Mouse (Mus musculus) forebrain, embryonic 15.5 days (tissue): ENCODE measurements around the gene Pgrmc1. TPM values are rescaled to one million over a fixed set of nuclear protein-coding genes. Genes with fewer than 3 reads are reported as not detected.

Experiments
- ATAC-seq: fragments of 200-750 bp; cut with Nextera tagmentation; replicated peaks from 2 replicates; pipeline ENCODE4 v1.8.0; 2017; ENCODE audit warnings: mild to moderate bottlenecking, moderate TSS enrichment, moderate library complexity
- H3K27ac ChIP-seq: fragments of 300-500 bp; sonication (generic); replicated peaks from 2 replicates; pipeline ENCODE4 v1.5.1; 2015; ENCODE audit warnings: mild to moderate bottlenecking, inconsistent platforms
- H3K27me3 ChIP-seq: fragments of 300-500 bp; sonication (generic); 2 replicates; pipeline ENCODE4 v1.6.1; 2015; ENCODE audit warnings: inconsistent platforms
- H3K36me3 ChIP-seq: fragments of 300-500 bp; sonication (generic); 2 replicates; pipeline ENCODE4 v1.6.1; 2015; ENCODE audit warnings: mild to moderate bottlenecking, inconsistent platforms
- H3K4me1 ChIP-seq: fragments of 300-500 bp; sonication (generic); 2 replicates; pipeline ENCODE4 v1.6.1; 2015; ENCODE audit warnings: inconsistent platforms
- H3K4me2 ChIP-seq: fragments of 300-500 bp; sonication (generic); replicated peaks from 2 replicates; pipeline ENCODE4 v1.6.1; 2015; ENCODE audit warnings: mild to moderate bottlenecking, inconsistent platforms
- H3K4me3 ChIP-seq: fragments of 300-500 bp; sonication (generic); 2 replicates; pipeline ENCODE4 v1.5.1; 2015; ENCODE audit warnings: mild to moderate bottlenecking, inconsistent platforms
- H3K9ac ChIP-seq: fragments of 300-500 bp; sonication (generic); replicated peaks from 2 replicates; pipeline ENCODE4 v1.6.1; 2015; ENCODE audit warnings: mild to moderate bottlenecking, inconsistent platforms
- H3K9me3 ChIP-seq: fragments of 300-500 bp; sonication (generic); 2 replicates; pipeline ENCODE4 v1.6.1; 2016; ENCODE audit warnings: inconsistent platforms
- WGBS: fragments of 180-500 bp; shearing (Covaris S2); methylation state at CpG from one replicate; pipeline ENCODE4 v1.1.7; 2015; ENCODE audit warnings: mixed read lengths; 5-methylcytosine and 5-hydroxymethylcytosine counted together
- polyA plus RNA-seq: library from polyadenylated mRNA; unstranded; fragments of >200 nt; fragmentation: Nextera tagmentation; extraction: Ambion mirVana; gene quantifications from 2 replicates; pipeline ENCODE4 v1.2.1, GENCODE M21; 2015

The Pgrmc1 gene
- polyA plus RNA-seq, 1 experiment from 2014 or later, result 528 TPM

DNA sequence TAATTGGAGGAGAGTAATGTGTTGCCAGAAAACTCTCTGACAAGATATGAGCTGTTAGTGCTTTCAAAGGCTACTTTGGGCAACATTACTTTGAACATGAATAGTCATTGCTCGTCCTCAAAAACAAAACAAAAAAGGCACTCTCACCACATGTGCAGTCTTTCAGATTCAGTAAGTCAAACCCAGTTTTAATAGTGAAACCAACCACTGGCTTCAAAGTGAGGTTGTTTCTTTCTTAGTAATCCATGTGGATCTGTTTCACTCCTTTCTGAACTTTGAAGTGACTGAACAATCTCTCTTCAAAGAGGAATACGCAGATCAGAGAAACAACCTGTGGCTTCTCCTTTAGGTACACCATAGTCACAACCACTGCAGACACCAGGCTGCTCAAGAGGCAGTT lies 11.1 kb downstream of the Pgrmc1 start:
- no peak for ATAC-seq
- Histone ChIP-seq H3K9me3 (no peaks in the 10 kb centered on the region), H3K27ac (no peak overlapping the region), H3K4me1 (no peaks in the 10 kb centered on the region), H3K27me3 (no peaks in the 10 kb centered on the region), H3K4me3 (no peak overlapping the region), H3K9ac (no peak overlapping the region), H3K4me2 (no peak overlapping the region), H3K36me3 (peaks cover 12% of the 10 kb centered on the region)
- 80% methylated on average over 2 of the region's 2 CpGs for WGBS

GRCm38 (mm10) chrX:36628102-36628501 lies 30.1 kb downstream of the Pgrmc1 start:
- H3K27ac ChIP-seq, result no peak overlapping the region
- H3K36me3 ChIP-seq, result no peaks in the 10 kb centered on the region
- H3K9ac ChIP-seq, result no peak overlapping the region
- no peak overlapping the region for H3K4me3 ChIP-seq
- no peaks in the 10 kb centered on the region for H3K9me3 ChIP-seq
- WGBS, result 78% methylated on average over 3 of the region's 3 CpGs
- no peak overlapping the region for H3K4me2 ChIP-seq
- no peaks in the 10 kb centered on the region for H3K27me3 ChIP-seq
- ATAC-seq, result no peak
- no peaks in the 10 kb centered on the region for H3K4me1 ChIP-seq

GRCm38 (mm10) chrX:36630771-36631170 lies 32.8 kb downstream of the Pgrmc1 start:
- Histone ChIP-seq H3K27ac (no peak overlapping the region), H3K9ac (no peak overlapping the region), H3K4me2 (no peak overlapping the region), H3K4me3 (no peak overlapping the region), H3K4me1 (no peaks in the 10 kb centered on the region), H3K27me3 (no peaks in the 10 kb centered on the region), H3K9me3 (no peaks in the 10 kb centered on the region), H3K36me3 (no peaks in the 10 kb centered on the region)
- no peak for ATAC-seq
- WGBS, result 17% methylated on average over 1 of the region's 1 CpGs

DNA sequence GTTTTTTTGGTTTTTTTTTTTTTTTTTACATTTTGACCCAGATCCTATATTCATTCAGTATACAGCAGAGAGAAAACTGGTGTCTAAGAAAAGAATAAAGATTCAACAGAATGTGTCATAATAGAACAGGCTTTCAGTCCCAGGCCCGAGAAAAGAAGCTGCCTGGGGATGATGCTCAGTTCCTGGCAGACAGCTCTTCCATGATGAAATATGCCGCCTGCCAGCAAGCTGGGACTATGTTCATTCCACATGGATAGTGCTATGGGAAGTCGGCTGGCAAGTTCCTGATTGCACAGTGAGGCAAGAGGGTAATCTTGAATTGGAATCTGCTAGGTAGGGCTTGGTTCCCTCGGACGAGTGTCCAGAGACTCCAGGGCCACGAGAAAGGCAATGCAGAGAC lies 42.0 kb downstream of the Pgrmc1 start:
- Histone ChIP-seq H3K9ac (no peak overlapping the region), H3K4me3 (no peak overlapping the region), H3K4me1 (peaks cover 6% of the 10 kb centered on the region), H3K27me3 (no peaks in the 10 kb centered on the region), H3K36me3 (no peaks in the 10 kb centered on the region), H3K4me2 (no peak overlapping the region), H3K27ac (no peak overlapping the region), H3K9me3 (no peaks in the 10 kb centered on the region)
- 73% methylated on average over 6 of the region's 6 CpGs for WGBS
- no peak for ATAC-seq

GRCm38 (mm10) chrX:36644657-36645551 lies 46.9 kb downstream of the Pgrmc1 start, which contains the start of gene Akap17b:
Gene Akap17b, minus strand, starts transcription at chrX:36645395.
- H3K27ac ChIP-seq, result peak within 1 kb of the TSS; percentile 77
- H3K4me1 ChIP-seq, result peaks cover 6% of the 10 kb centered on the region
- WGBS, result 18% methylated on average over 58 of the region's 60 CpGs
- peak within 1 kb of the TSS; percentile 45 for H3K4me2 ChIP-seq
- H3K36me3 ChIP-seq, result no peaks in the 10 kb centered on the region
- H3K9ac ChIP-seq, result peak within 1 kb of the TSS; percentile 66
- H3K4me3 ChIP-seq, result peak within 1 kb of the TSS; percentile 66
- H3K9me3 ChIP-seq, result no peaks in the 10 kb centered on the region
- H3K27me3 ChIP-seq, result no peaks in the 10 kb centered on the region
- ATAC-seq, result peak; percentile 98

Other genes with a start within 250 kb of the Pgrmc1 start
- gene Gm6268, start 196.9 kb upstream of the Pgrmc1 start, polyA plus RNA-seq, result not detected in 2 replicates
- not detected in 2 replicates for gene Gm14569, start 106.4 kb upstream of the Pgrmc1 start, polyA plus RNA-seq
- gene Akap17b, start 47.2 kb downstream of the Pgrmc1 start, polyA plus RNA-seq, result 3.7 and 3.9 TPM in 2 replicates
- gene Slc25a43, start 145.5 kb downstream of the Pgrmc1 start, polyA plus RNA-seq, result 0.60 and 0.70 TPM in 2 replicates
- gene Slc25a5, start 197.4 kb downstream of the Pgrmc1 start, polyA plus RNA-seq, result 483 and 523 TPM in 2 replicates